Mouse (Mus musculus): ENCODE measurements around the gene Abhd12b.

Abhd12b gene

DNA sequence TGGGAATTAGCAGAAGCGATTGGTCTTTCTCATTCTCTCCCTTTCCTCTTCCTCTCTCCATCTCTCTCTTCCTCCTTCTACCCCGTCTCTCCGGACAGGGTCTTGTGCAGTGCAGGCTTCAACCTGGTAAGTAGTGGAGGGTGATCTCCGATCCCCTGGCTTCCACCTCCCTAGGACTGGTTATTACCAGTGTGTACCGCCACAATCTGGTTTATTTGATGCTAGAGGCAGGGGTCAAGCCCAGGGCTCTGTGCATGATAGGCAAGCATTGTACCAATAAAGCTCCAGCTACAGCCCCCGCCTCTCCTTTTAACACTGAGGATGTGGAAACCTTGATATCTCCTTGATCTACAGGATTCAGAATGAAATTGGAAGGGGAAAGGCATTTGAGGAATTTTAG is 59.7 kb downstream of the Abhd12b start:
- no peak for DNase-seq

DNA sequence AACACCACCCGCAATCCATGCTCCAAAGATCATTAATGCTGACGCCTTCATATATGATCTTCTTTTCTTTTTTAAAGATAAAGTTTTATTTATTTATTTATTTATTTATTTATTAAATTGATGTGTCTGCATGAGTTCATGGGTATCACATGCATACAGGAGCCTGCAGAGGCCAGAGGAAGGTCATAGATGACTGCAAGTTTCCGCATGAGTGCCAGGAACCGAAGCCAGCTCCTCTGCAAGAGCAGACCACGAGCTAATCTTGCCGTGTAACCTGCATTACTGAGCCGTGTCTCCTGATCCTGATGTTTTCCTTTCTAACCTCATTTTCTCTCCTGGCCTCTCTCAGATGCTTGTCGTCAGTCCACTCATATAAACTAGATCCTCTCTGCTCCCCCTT is 60.3 kb downstream of the Abhd12b start:
- no peak for DNase-seq

- no peak for DNase-seq
Observed at GRCm38 (mm10) chr12:70216229-70216800, 62.4 kb downstream of the Abhd12b start.

DNA sequence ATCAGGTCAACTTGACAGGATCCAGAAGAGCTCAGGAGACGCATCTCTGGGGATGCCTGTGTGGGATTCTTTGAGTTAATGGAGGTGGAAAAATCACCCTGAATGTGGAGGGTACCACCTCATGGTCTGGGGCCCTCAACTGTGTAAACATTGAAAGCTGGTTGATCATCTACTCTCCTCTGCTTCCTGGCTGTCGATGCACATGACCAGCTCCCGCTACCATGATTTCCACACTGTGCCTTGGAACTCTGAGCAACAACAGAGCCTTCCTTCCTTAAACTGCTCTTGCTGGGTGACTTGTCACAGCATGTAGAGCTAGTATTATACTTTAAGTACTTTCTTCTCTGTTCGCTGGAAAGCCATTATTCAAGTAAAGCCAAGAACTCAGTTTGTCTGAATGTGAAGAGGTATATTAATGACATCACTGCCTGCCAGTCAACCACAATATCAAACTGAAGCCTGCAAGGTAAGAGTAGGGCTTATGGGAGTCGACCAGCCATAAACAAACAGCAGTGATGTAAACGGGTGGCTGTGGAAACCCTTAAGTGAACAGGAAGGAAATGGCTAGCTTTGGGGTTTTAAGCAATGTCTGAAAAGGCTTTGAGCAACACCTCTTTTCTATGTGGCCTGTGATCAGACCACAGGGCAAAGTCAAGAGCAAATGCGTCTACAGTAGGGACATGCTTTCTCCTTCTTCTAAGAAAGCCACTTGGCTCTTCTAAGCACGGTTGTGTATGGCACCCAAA is 65.0 kb downstream of the Abhd12b start:
- DNase-seq: no peak

DNA sequence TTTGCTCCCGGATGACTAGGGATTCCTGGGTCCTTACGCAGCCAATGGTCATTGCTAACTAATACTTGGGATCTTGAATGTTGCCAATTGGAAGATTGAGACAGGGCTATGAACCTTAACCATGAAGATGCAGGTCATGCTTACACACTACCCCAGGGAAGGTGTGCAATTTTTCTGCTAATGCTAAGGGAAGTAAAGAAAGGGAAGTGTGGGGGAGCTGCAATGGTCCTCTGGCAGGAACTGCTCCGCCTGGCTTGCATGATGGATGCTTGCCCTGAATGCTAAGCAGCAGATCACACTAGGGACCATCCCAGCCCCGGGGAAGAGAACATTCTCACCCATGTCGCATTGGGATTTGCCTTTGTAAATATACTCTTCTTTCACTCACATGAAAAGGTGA is 67.5 kb downstream of the Abhd12b start:
- no peak for DNase-seq

DNA sequence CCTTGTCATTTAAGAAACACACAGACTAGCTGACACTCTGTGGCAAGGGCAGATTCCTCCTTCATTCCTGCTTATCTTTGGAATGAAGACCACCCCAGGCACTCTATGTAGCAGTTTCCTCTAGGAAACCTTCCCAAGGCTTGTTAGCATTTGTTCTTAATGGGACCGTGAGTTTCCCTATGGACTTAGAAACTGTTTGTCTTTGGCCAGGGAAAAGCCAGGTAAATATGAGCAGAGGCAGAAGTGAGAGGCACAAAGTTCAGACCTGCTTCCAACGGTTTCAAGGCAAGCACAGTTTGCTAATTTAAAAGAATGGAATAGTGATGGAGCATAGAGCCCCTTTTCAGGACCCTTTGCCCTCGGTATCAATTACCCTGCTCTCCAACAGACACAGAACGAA is 69.4 kb downstream of the Abhd12b start:
- DNase-seq: no peak

- no peak for DNase-seq
Observed at GRCm38 (mm10) chr12:70226655-70227054, 72.7 kb downstream of the Abhd12b start.

DNA sequence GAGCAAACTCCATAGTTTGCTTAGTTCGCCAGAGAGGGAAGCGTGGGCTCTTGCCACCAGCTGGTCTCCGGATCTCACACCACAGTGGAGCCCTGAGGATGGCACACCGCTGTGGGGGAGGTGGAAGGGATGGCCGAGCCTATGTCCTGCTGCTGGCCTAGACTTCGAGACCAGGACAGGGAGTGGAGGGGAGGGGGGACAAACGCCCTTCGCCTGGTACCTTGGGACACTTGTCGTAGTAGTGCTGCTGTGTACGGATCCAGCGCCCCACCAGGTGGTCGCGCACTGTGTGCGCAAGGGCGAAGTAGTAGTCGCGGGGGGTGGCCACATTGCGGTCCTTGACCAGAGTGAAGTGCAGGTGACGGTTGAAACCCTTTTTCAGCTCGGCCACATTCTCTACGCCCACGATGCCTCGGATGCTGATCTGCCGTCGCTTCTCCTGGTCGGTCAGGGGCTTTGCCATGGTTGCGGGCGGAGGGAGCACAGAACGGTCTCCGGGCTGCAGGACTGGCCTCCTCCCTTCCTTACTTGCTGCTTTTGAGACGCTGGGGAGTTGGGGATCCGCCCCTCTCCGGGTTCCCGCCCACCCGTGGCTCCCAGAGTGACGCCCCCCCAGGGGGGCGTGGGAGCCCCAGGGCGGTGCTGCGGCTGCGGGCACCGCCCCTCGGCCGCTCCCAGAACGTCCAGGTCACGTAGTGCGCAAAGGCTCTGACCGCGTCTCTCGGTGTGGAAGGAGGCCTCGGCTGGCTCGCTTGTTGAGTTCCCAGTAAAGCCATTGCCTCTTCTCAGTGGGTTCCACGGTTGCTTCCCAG is 73.4 kb downstream of the Abhd12b start:
- peak; percentile 91 for DNase-seq

DNA sequence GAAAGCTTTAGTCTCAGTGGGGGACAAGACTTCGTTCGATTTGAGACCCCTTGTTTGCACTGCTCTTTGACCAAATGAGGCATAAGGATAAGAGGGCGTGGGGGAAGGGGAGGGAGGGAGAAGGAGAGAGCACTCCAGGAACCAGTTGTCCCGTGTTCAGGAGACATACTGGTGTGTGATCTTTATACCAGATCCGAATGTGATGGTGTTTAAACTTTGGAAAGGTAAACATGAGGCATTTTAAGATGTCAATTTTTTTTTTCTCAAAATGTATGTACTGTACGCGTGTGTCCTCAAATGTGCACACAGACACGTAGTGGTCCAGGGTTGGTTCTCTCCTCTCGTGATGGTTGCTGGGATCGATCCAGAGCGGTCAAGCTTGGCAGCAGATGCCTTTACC is 74.2 kb downstream of the Abhd12b start:
- DNase-seq: no peak

GRCm38 (mm10) chr12:70231294-70231693 is 77.4 kb downstream of the Abhd12b start, which contains the start of gene Pygl:
Gene Pygl, minus strand, starts transcription at chr12:70231488.
- DNase-seq: no peak

- no peak for DNase-seq
Observed at GRCm38 (mm10) chr12:70232020-70232544, 78.1 kb downstream of the Abhd12b start.

Measured in liver (tissue).